Mouse (Mus musculus): ENCODE results near the gene 9130213A22Rik. TPM values are rescaled to one million over a fixed set of nuclear protein-coding genes. Genes with fewer than 3 reads are reported as not detected.

The 9130213A22Rik gene
- polyA plus RNA-seq, 1 experiment = 0.88 TPM

- TF ChIP-seq POLR2A (IDR thresholded peaks at IDR 0.05; ENCODE audit: low read depth, low read length) = no peak
- no peak for TF ChIP-seq CTCF (IDR thresholded peaks at IDR 0.05; ENCODE audit: borderline replicate concordance, insufficient read depth, low read length)
- no peak overlapping the region for H3K27ac ChIP-seq (ENCODE audit: insufficient read depth, low read length)
- peaks cover 4% of the 10 kb centered on the region for H3K4me1 ChIP-seq (ENCODE audit: control insufficient read depth, insufficient read depth, low read length)
- no peak overlapping the region for H3K4me3 ChIP-seq (ENCODE audit: insufficient read depth, low read length)
Measured at GRCm38 (mm10) chr11:69103531-69104435, 18.6 kb downstream of the 9130213A22Rik start.

- H3K4me1 ChIP-seq (ENCODE audit: control insufficient read depth, insufficient read depth, low read length) = peaks cover 8% of the 10 kb centered on the region
- TF ChIP-seq CTCF (IDR thresholded peaks at IDR 0.05; ENCODE audit: borderline replicate concordance, insufficient read depth, low read length) (no peak), POLR2A (IDR thresholded peaks at IDR 0.05; ENCODE audit: low read depth, low read length) (no peak)
- no peak overlapping the region for H3K27ac ChIP-seq (ENCODE audit: insufficient read depth, low read length)
- H3K4me3 ChIP-seq (ENCODE audit: insufficient read depth, low read length) = no peak overlapping the region
Measured at GRCm38 (mm10) chr11:69103121-69103520, 19.3 kb downstream of the 9130213A22Rik start.

DNA sequence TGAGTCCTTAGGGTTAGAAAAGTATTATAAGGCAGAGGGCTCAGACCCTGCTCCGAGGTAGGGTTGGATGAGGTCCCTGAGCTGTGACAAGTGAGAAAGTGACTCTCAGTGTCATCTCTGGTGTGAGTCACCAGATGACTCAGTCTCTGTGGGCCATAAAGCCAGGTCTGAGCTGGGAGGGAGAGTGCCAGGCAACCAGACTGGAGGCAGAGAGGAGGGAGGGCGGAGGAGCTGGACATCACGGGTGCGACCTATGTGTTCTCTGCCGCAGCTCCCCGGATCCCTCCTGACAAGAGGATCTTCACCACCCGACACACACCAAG lies 20.0 kb downstream of the 9130213A22Rik start:
- TF ChIP-seq POLR2A (IDR thresholded peaks at IDR 0.05; ENCODE audit: low read depth, low read length) (no peak), CTCF (IDR thresholded peaks at IDR 0.05; ENCODE audit: borderline replicate concordance, insufficient read depth, low read length) (no peak)
- Histone ChIP-seq H3K4me3 (ENCODE audit: insufficient read depth, low read length) (no peak overlapping the region), H3K27ac (ENCODE audit: insufficient read depth, low read length) (no peak overlapping the region), H3K4me1 (ENCODE audit: control insufficient read depth, insufficient read depth, low read length) (peaks cover 12% of the 10 kb centered on the region)

DNA sequence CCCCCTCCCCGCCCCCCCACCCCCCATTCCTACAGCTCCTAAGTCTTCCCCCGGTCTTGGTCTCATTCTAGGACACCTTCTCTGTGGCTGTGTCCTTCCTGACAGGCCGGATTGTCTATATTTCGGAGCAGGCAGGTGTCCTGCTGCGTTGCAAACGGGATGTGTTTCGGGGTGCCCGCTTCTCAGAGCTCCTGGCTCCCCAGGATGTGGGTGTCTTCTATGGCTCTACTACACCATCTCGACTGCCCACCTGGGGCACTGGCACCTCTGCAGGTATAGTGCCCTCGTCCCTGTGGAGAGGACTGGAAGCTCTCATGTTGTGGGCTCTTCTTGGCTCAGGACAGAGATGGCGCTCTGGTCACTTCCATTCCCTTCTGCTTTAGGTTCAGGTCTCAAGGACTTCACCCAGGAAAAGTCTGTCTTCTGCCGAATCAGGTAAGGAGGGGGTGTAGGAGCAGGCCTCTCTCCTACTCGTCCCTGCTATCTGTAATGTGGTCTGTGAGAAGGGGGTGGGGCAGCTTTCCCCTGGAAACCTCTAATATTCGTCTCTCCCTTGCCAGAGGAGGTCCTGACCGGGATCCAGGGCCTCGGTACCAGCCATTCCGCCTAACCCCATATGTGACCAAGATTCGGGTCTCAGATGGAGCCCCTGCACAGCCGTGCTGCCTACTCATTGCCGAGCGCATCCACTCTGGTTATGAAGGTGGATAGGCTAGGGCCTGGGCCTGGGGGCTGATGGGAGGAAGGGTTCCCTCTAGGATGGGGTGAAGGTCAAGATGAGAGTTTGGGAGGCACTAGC lies 20.6 kb downstream of the 9130213A22Rik start:
- Histone ChIP-seq H3K27ac (ENCODE audit: insufficient read depth, low read length) (no peak overlapping the region), H3K4me1 (ENCODE audit: control insufficient read depth, insufficient read depth, low read length) (peaks cover 12% of the 10 kb centered on the region), H3K4me3 (ENCODE audit: insufficient read depth, low read length) (no peak overlapping the region)
- TF ChIP-seq CTCF (IDR thresholded peaks at IDR 0.05; ENCODE audit: borderline replicate concordance, insufficient read depth, low read length) = no peak
- TF ChIP-seq POLR2A (IDR thresholded peaks at IDR 0.05; ENCODE audit: low read depth, low read length) = no peak

DNA sequence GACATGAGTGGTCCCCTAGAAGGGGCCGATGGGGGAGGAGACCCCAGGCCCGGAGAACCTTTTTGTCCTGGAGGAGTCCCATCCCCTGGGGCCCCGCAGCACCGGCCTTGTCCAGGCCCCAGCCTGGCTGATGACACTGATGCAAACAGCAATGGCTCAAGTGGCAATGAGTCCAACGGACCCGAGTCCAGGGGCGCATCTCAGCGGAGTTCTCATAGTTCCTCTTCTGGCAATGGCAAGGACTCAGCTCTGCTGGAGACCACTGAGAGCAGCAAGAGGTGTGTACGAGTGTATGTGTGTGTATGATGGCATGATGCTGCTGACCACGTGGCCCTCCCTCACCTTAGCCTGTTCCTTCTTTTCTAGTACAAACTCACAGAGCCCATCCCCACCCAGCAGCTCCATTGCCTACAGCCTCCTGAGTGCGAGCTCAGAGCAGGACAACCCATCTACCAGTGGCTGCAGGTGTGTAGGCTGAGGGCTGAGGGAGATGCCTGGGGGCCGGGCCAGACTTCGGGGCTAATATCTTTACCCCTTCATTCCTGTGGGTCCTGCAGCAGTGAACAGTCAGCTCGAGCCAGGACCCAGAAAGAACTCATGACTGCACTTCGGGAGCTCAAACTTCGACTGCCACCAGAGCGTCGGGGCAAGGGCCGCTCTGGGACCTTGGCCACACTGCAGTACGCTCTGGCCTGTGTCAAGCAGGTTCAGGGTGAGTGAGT lies 21.6 kb downstream of the 9130213A22Rik start:
- peaks cover 12% of the 10 kb centered on the region for H3K4me1 ChIP-seq (ENCODE audit: control insufficient read depth, insufficient read depth, low read length)

GRCm38 (mm10) chr11:69099915-69100345 lies 22.5 kb downstream of the 9130213A22Rik start:
- peaks cover 12% of the 10 kb centered on the region for H3K4me1 ChIP-seq (ENCODE audit: control insufficient read depth, insufficient read depth, low read length)
- peak overlapping the region; percentile 85 for H3K27ac ChIP-seq (ENCODE audit: insufficient read depth, low read length)
- TF ChIP-seq POLR2A (IDR thresholded peaks at IDR 0.05; ENCODE audit: low read depth, low read length) (no peak; the same call in none of the 2 replicates), CTCF (IDR thresholded peaks at IDR 0.05; ENCODE audit: borderline replicate concordance, insufficient read depth, low read length) (no peak)
- peak overlapping the region; percentile 76 for H3K4me3 ChIP-seq (ENCODE audit: insufficient read depth, low read length)

More for the DNA sequence above, 21.6 kb downstream of the 9130213A22Rik start:
- Histone ChIP-seq H3K27ac (ENCODE audit: insufficient read depth, low read length) (peak overlapping the region; percentile 34; the same call in 1 of the 2 replicates), H3K4me3 (ENCODE audit: insufficient read depth, low read length) (peak overlapping the region; percentile 50; the same call in 1 of the 2 replicates)
- no peak for TF ChIP-seq POLR2A (IDR thresholded peaks at IDR 0.05; ENCODE audit: low read depth, low read length)
- no peak for TF ChIP-seq CTCF (IDR thresholded peaks at IDR 0.05; ENCODE audit: borderline replicate concordance, insufficient read depth, low read length)

DNA sequence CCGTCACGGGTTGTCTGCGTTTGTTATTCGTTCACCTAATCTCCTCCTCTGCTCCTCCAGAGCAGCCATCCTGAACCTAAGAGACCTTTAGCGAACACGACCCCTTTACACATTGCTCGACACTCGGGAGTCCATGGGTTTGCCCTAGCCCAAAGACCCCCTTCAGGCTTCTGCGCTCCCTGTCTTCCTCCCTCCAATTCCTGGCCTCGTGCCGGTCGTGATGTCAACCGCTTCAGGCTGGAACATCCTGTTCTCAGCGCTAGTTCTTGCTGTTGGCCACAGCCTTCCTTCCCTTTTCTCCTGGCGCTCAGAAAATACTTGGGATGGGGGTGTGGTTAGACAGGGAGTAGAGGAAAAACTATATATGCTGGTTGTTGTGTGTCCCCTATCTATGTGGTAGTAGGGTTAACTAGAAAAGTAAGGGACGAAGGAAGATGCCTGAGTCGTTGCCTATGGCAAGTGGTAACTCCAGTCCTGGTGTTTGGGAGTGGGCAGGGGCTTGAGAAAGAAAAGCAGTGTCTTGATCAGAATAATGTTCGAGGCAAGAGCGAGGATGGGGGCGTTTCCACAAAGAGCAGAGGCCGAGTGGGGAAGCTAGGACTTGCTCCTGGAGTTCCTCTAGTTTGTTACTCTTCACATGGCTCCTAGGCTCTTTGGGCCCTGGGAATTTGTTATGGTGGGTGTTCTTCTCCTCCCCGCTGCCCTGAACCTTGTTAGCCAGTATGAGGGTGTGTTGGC lies 23.0 kb downstream of the 9130213A22Rik start:
- H3K27ac ChIP-seq (ENCODE audit: insufficient read depth, low read length) = peak overlapping the region; percentile 70
- peaks cover 12% of the 10 kb centered on the region for H3K4me1 ChIP-seq (ENCODE audit: control insufficient read depth, insufficient read depth, low read length)
- TF ChIP-seq CTCF (IDR thresholded peaks at IDR 0.05; ENCODE audit: borderline replicate concordance, insufficient read depth, low read length) = no peak
- TF ChIP-seq POLR2A (IDR thresholded peaks at IDR 0.05; ENCODE audit: low read depth, low read length) = peak; percentile 44
- H3K4me3 ChIP-seq (ENCODE audit: insufficient read depth, low read length) = peak overlapping the region; percentile 76

DNA sequence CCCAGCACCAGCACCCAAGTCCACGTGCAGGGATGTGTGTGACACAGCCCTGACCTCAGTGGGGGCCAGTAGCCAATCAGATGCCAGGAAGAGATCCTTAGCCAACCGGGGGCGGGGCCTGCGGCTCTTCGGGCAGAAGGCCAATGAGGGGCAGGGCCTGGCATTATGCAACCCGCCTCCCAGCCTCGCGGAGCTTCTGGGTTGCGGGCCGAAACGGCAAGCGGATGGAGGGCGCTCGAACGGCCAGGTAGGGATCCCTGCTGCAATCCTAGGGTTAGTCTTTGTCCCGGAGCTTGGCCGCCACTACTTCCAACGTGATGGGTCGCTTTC lies 23.7 kb downstream of the 9130213A22Rik start:
- H3K4me1 ChIP-seq (ENCODE audit: control insufficient read depth, insufficient read depth, low read length) = peaks cover 12% of the 10 kb centered on the region
- no peak for TF ChIP-seq CTCF (IDR thresholded peaks at IDR 0.05; ENCODE audit: borderline replicate concordance, insufficient read depth, low read length)
- TF ChIP-seq POLR2A (IDR thresholded peaks at IDR 0.05; ENCODE audit: low read depth, low read length) = peak; percentile 37
- peak overlapping the region; percentile 76 for H3K4me3 ChIP-seq (ENCODE audit: insufficient read depth, low read length)
- H3K27ac ChIP-seq (ENCODE audit: insufficient read depth, low read length) = peak overlapping the region; percentile 70

All from embryonic fibroblast, embryonic 13.5 days (primary cell).